ENCODE assay signal across 9 mouse cellular contexts in genomic region chr11:28993270-28993847, GRCm38 (mm10).
DNase-seq lines count a peak whose midpoint lies in the region.
"Had no signal": no experiment of that assay in that cellular context is flagged by ENCODE, and none has a peak within 500 bp of the region (broad histone marks: within the 10 kb centered on the region; RNA-seq: fewer than 3 reads in every experiment).

No protein-coding gene starts in this region.

- peak; percentile 44 to 57 for DNase-seq in lung, adult 18-20 months
- no peak for DNase-seq in lung, postnatal 4 days
- DNase-seq in gastrocnemius, adult 18-20 months (ENCODE audit: low spot score) = peak; percentile 56
- peak; percentile 5 for DNase-seq in heart, postnatal 4 days
- peak; percentile 39 to 78 for DNase-seq in urinary bladder, postnatal 36 days (ENCODE audit: low spot score in 2 of 2)
- DNase-seq in embryo, embryonic 10 days (ENCODE audit: low spot score) = no peak
- DNase-seq in right cerebral cortex, postnatal 4 days = no peak
- DNase-seq: cerebellum, postnatal 14 days; kidney, adult 9 months had no signal

Comparison
In these comparisons a context has a peak if more than half of its experiments do, and no peak if none do; other contexts are left out.
1. DNase-seq: peak in lung, adult 18-20 months (2 of 2), gastrocnemius, adult 18-20 months (single experiment), heart, postnatal 4 days (single experiment) and urinary bladder, postnatal 36 days (2 of 2); none in lung, postnatal 4 days (0 of 2), embryo, embryonic 10 days (single experiment) and right cerebral cortex, postnatal 4 days (single experiment).